9 mouse cellular contexts compared by ENCODE assay signal in the genomic region with DNA sequence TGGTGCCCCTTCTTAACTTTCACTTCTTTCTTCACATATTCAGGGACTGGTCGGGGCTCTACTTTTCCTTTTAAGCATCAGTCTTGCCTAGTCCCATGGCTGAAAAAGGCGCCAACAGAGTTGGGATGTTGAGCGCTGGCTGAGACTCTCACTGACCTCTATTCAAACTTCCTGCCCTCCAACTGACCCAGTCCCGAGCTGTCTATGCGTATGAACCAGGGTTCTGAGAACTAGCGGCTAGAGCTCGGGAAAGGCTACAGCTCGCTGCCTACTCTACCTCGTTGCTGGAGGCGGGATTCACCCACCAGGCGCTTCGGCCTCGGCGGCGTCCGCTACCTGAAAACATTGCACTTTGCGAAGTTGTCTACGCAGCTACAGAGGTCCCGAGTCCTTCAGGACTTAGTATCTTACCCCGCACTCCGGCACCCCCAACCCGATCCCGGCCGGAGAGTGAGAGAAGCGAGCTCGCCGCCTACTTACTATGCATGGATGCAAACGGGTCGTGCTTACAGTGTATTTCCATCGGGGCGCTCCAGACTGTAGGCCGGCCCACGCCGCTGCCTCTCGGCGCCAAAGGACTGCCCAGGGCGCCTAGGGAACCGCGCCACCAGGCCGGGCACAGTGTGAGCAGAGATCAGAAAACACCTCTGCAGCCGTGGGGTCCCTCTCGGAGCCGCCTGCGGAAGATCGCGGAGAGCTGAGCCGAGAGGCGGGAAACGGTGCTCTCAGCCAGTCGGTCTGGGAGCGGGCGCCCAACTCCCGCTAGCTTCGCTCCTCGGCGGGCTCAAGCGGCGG. TPM values are rescaled to one million over a fixed set of nuclear protein-coding genes. Genes with fewer than 3 reads are reported as not detected.
DNase-seq lines count a peak whose midpoint lies in the region; ATAC-seq and TF ChIP-seq lines count a peak whose summit lies in the region.
"Had no signal": no experiment of that assay in that cellular context is flagged by ENCODE, and none has a peak within 500 bp of the region (broad histone marks: within the 10 kb centered on the region; RNA-seq: fewer than 3 reads in every experiment).

No protein-coding gene starts in this region.

- peak overlapping the region; percentile 41 for H3K9ac ChIP-seq in ES-Bruce4 (ENCODE audit: low read depth, poor library complexity, severe bottlenecking)
- no peak overlapping the region for H3K9ac ChIP-seq in forebrain, embryonic 16.5 days (replicated peaks; ENCODE audit: low read depth, low read length)
- no peak overlapping the region for H3K9ac ChIP-seq in liver, embryonic 12.5 days
- H3K9ac ChIP-seq in stomach, postnatal 0 days (ENCODE audit: low read length): no peak overlapping the region

- peaks cover 26% of the 10 kb centered on the region for H3K27me3 ChIP-seq in ES-Bruce4 (ENCODE audit: control insufficient read depth, insufficient read depth, low read length, poor library complexity, severe bottlenecking)
- peaks cover 73% of the 10 kb centered on the region for H3K27me3 ChIP-seq in forebrain, embryonic 16.5 days (replicated peaks; ENCODE audit: control insufficient read depth, insufficient read depth, low read length)
- peaks cover 98% of the 10 kb centered on the region for H3K27me3 ChIP-seq in liver, embryonic 12.5 days (replicated peaks)
- H3K27me3 ChIP-seq in stomach, postnatal 0 days (ENCODE audit: control insufficient read depth, insufficient read depth, low read length): peaks cover 42% of the 10 kb centered on the region

- DNase-seq in embryo, embryonic 10 days (ENCODE audit: low spot score): peak; percentile 25
- no peak for DNase-seq in embryo, embryonic 9.5 days (ENCODE audit: extremely low spot score)
- no peak for DNase-seq in stomach, postnatal 0 days (ENCODE audit: low spot score)
- DNase-seq in left cerebral cortex, postnatal 36 days (ENCODE audit: low spot score in 2 of 2): no peak
- DNase-seq in gastrocnemius, adult 8-10 months (ENCODE audit: low spot score in 2 of 2): no peak

- ATAC-seq in forebrain, embryonic 16.5 days: no peak
- no peak for ATAC-seq in liver, embryonic 12.5 days
- no peak for ATAC-seq in stomach, postnatal 0 days (ENCODE audit: low FRiP score, low TSS enrichment)

- peak overlapping the region; percentile 63 for H3K4me3 ChIP-seq in ES-Bruce4 (ENCODE audit: low read depth, low read length)
- peak overlapping the region; percentile 41 for H3K4me3 ChIP-seq in forebrain, embryonic 16.5 days (replicated peaks; ENCODE audit: low read length)
- peak overlapping the region; percentile 39 for H3K4me3 ChIP-seq in liver, embryonic 12.5 days
- peak overlapping the region; percentile 39 for H3K4me3 ChIP-seq in stomach, postnatal 0 days (ENCODE audit: low read depth, low read length)
- H3K4me3 ChIP-seq: erythroblast, embryonic 14.5 days had no signal

- no peak for TF ChIP-seq EP300 in ES-Bruce4 (IDR thresholded peaks at IDR 0.05; ENCODE audit: insufficient read depth, low read depth, low read length)
- no peak for TF ChIP-seq EP300 in stomach, postnatal 0 days (optimal IDR thresholded peaks at IDR 0.05)

- WGBS in forebrain, embryonic 16.5 days: under 1% methylated on average over 58 of the region's 58 CpGs
- 4% methylated on average over 58 of the region's 58 CpGs for WGBS in liver, embryonic 12.5 days (ENCODE audit: insufficient replicate concordance)
- WGBS in stomach, postnatal 0 days: 2% methylated on average over 55 of the region's 58 CpGs

- no peak for TF ChIP-seq CTCF in ES-Bruce4 (IDR thresholded peaks at IDR 0.05; ENCODE audit: low read depth, low read length)
- no peak for TF ChIP-seq CTCF in stomach, postnatal 0 days (IDR thresholded peaks at IDR 0.05; ENCODE audit: low read depth)

- H3K9me3 ChIP-seq in ES-Bruce4 (replicated peaks; ENCODE audit: control insufficient read depth, insufficient read depth, low read length, poor library complexity, severe bottlenecking): no peaks in the 10 kb centered on the region
- H3K9me3 ChIP-seq in forebrain, embryonic 16.5 days (ENCODE audit: control insufficient read depth, low read length): no peaks in the 10 kb centered on the region
- no peaks in the 10 kb centered on the region for H3K9me3 ChIP-seq in liver, embryonic 12.5 days (replicated peaks)
- H3K9me3 ChIP-seq in stomach, postnatal 0 days (ENCODE audit: control insufficient read depth, low read length): no peaks in the 10 kb centered on the region

- intact Hi-C loops in left cerebral cortex, postnatal 36 days (cut with DNase I): no loop called here

- H3K4me1 ChIP-seq in ES-Bruce4 (ENCODE audit: control insufficient read depth, insufficient read depth, low read length): no peaks in the 10 kb centered on the region
- peaks cover 17% of the 10 kb centered on the region for H3K4me1 ChIP-seq in forebrain, embryonic 16.5 days (replicated peaks; ENCODE audit: control insufficient read depth, insufficient read depth, low read length)
- peaks cover 16% of the 10 kb centered on the region for H3K4me1 ChIP-seq in liver, embryonic 12.5 days
- peaks cover 4% of the 10 kb centered on the region; the same call in 1 of the 2 replicates for H3K4me1 ChIP-seq in stomach, postnatal 0 days (replicated peaks; ENCODE audit: control insufficient read depth, insufficient read depth)

- H3K27ac ChIP-seq in ES-Bruce4 (ENCODE audit: insufficient read depth, low read length): no peak overlapping the region
- H3K27ac ChIP-seq in forebrain, embryonic 16.5 days (ENCODE audit: low read length): no peak overlapping the region
- no peak overlapping the region for H3K27ac ChIP-seq in liver, embryonic 12.5 days
- no peak overlapping the region for H3K27ac ChIP-seq in stomach, postnatal 0 days (replicated peaks)

- no peaks in the 10 kb centered on the region for H3K36me3 ChIP-seq in ES-Bruce4 (ENCODE audit: control insufficient read depth, insufficient read depth, low read length, poor library complexity, severe bottlenecking)
- no peaks in the 10 kb centered on the region for H3K36me3 ChIP-seq in forebrain, embryonic 16.5 days (ENCODE audit: control insufficient read depth, insufficient read depth)
- H3K36me3 ChIP-seq in liver, embryonic 12.5 days: no peaks in the 10 kb centered on the region
- H3K36me3 ChIP-seq in stomach, postnatal 0 days (ENCODE audit: control insufficient read depth, insufficient read depth, low read length): no peaks in the 10 kb centered on the region

- peak overlapping the region; percentile 50 for H3K4me2 ChIP-seq in forebrain, embryonic 16.5 days (ENCODE audit: low read length)
- peak overlapping the region; percentile 68 for H3K4me2 ChIP-seq in liver, embryonic 12.5 days
- H3K4me2 ChIP-seq in stomach, postnatal 0 days (replicated peaks; ENCODE audit: low read depth): peak overlapping the region; percentile 69

- TF ChIP-seq POLR2A in ES-Bruce4 (IDR thresholded peaks at IDR 0.05; ENCODE audit: insufficient read depth, low read length): no peak

RNA-seq across cellular contexts. Expression of a gene that starts 7.2 kb away (rescaled TPM):
- polyA plus RNA-seq in ES-Bruce4 (2011; ENCODE audit: insufficient read depth, insufficient read length, low read depth, missing spikeins): 0.14 TPM in 1 of 2 replicates, not detected in the other
- polyA plus RNA-seq in forebrain, embryonic 16.5 days (2015; fragmentation: Nextera tagmentation; extraction: Ambion mirVana): 0.34 and 1.2 TPM in 2 replicates
- polyA plus RNA-seq in liver, embryonic 12.5 days (2016; fragmentation: Nextera tagmentation; extraction: Ambion mirVana): 0.06 TPM in 1 of 2 replicates, not detected in the other
- 0.07 TPM in 1 of 2 replicates, not detected in the other for polyA plus RNA-seq in stomach, postnatal 0 days (2015; fragmentation: Nextera tagmentation; extraction: Ambion mirVana)
- under 1 TPM; 0.05 to 0.09 TPM for total RNA-seq in left cerebral cortex, postnatal 36 days (2021)
- total RNA-seq in gastrocnemius, adult 8-10 months (2022): not detected

RNA-seq across cellular contexts. Expression of a gene that starts 52.6 kb away (rescaled TPM):
- 41.2 and 41.8 TPM in 2 replicates for polyA plus RNA-seq in ES-Bruce4 (2011; ENCODE audit: insufficient read depth, insufficient read length, low read depth, missing spikeins)
- polyA plus RNA-seq in forebrain, embryonic 16.5 days (2015; fragmentation: Nextera tagmentation; extraction: Ambion mirVana): 43.7 and 44.4 TPM in 2 replicates
- 17.2 and 21.2 TPM in 2 replicates for polyA plus RNA-seq in liver, embryonic 12.5 days (2016; fragmentation: Nextera tagmentation; extraction: Ambion mirVana)
- 31.9 and 36.4 TPM in 2 replicates for polyA plus RNA-seq in stomach, postnatal 0 days (2015; fragmentation: Nextera tagmentation; extraction: Ambion mirVana)
- 10 to 100 TPM; 39.6 to 71.4 TPM for total RNA-seq in left cerebral cortex, postnatal 36 days (2021)
- total RNA-seq in gastrocnemius, adult 8-10 months (2022): 10 to 100 TPM; 11.7 to 16.9 (median 14.4) TPM
